Mouse (Mus musculus) ES-E14 (cell line): ENCODE measurements around the gene Gramd1c.

Experiments used
- HCFC1 ChIP-seq: IDR thresholded peaks from 2 replicates; pipeline ENCODE4 v1.6.1; 2012; ENCODE audit warnings: low read length, inconsistent platforms, borderline replicate concordance; ENCODE audit not compliant: insufficient read depth
- ZNF384 ChIP-seq: IDR thresholded peaks from 2 replicates; pipeline ENCODE4 v1.6.1; 2012; ENCODE audit warnings: low read depth, low read length, inconsistent platforms

DNA sequence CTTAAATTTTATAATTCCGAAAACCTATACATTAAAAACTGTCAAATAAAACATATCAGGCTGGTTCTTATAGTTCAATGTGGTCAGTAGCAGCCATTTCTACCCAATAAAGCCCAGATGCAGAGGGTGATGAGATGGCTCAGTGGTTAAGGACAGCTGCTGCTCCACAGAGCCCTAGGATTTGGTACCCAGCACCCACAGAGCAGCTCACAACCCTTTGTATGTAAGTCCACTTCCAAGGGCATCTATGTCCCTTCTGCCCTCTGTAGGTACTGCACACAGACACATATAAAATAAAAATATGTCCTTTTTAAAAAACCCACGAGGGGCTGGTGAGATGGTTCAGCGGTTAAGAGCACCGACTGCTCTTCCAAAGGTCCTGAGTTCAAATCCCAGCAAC lies 76.8 kb downstream of the Gramd1c start:
- TF ChIP-seq HCFC1 (no peak), ZNF384 (no peak)
